Mouse (Mus musculus) CH12.LX (cell line): ENCODE measurements around the gene Hsbp1.

Source experiments
- CHD2 ChIP-seq: IDR thresholded peaks from 2 replicates; pipeline ENCODE4 v1.6.1; 2011; ENCODE audit warnings: low read length, improper control_type of control experiment
- CTCF ChIP-seq, 2 experiments: IDR thresholded peaks in 1 of 2; conservative IDR thresholded peaks in 1 of 2; 2 replicates each; pipeline ENCODE4 v1.5.1; 2011 to 2012; ENCODE audit warnings: low read depth in 2 of 2, low read length in 2 of 2, improper control_type of control experiment in 1 of 2, inconsistent platforms in 1 of 2, mild to moderate bottlenecking in 1 of 2, moderate library complexity in 1 of 2
- E2F4 ChIP-seq: IDR thresholded peaks from 2 replicates; pipeline ENCODE4 v1.6.1; 2011; ENCODE audit warnings: low read depth, low read length, improper control_type of control experiment; ENCODE audit not compliant: insufficient replicate concordance
- MAZ ChIP-seq: IDR thresholded peaks from 2 replicates; pipeline ENCODE4 v1.6.1; 2012; ENCODE audit warnings: low read depth, mild to moderate bottlenecking, inconsistent platforms, low read length, improper control_type of control experiment, moderate library complexity
- MEF2A ChIP-seq: IDR thresholded peaks from 2 replicates; pipeline ENCODE4 v1.6.1; 2014; ENCODE audit warnings: low read depth, mild to moderate bottlenecking, inconsistent platforms, low read length, improper control_type of control experiment, borderline replicate concordance
- NELFE ChIP-seq: IDR thresholded peaks from 2 replicates; pipeline ENCODE4 v1.6.1; 2011; ENCODE audit warnings: low read depth, low read length, improper control_type of control experiment
- POLR2A ChIP-seq: IDR thresholded peaks from 2 replicates; pipeline ENCODE4 v1.6.1; 2011; ENCODE audit warnings: low read depth, mild to moderate bottlenecking, improper control_type of control experiment, low read length
- SMC3 ChIP-seq: IDR thresholded peaks from 2 replicates; pipeline ENCODE4 v1.6.1; 2011; ENCODE audit warnings: low read depth, low read length, improper control_type of control experiment
- TCF12 ChIP-seq: IDR thresholded peaks from 2 replicates; pipeline ENCODE4 v1.6.1; 2014; ENCODE audit warnings: low read depth, mild to moderate bottlenecking, inconsistent platforms, low read length, improper control_type of control experiment

GRCm38 (mm10) chr8:119394097-119394496 is 49.8 kb downstream of the Hsbp1 start:
- TF ChIP-seq CTCF (conservative IDR thresholded peaks at IDR 0.05 in 1 of 2, IDR thresholded peaks at IDR 0.05 in 1 of 2; ENCODE audit: low read depth in 2 of 2, low read length in 2 of 2): no peak
- no peak for TF ChIP-seq MEF2A
- no peak for TF ChIP-seq SMC3
- no peak for TF ChIP-seq POLR2A
- TF ChIP-seq NELFE: no peak
- TF ChIP-seq E2F4: no peak
- TF ChIP-seq TCF12: no peak
- no peak for TF ChIP-seq MAZ
- no peak for TF ChIP-seq CHD2
